Mouse (Mus musculus): ENCODE results near the gene Sox3.

The Sox3 gene

DNA sequence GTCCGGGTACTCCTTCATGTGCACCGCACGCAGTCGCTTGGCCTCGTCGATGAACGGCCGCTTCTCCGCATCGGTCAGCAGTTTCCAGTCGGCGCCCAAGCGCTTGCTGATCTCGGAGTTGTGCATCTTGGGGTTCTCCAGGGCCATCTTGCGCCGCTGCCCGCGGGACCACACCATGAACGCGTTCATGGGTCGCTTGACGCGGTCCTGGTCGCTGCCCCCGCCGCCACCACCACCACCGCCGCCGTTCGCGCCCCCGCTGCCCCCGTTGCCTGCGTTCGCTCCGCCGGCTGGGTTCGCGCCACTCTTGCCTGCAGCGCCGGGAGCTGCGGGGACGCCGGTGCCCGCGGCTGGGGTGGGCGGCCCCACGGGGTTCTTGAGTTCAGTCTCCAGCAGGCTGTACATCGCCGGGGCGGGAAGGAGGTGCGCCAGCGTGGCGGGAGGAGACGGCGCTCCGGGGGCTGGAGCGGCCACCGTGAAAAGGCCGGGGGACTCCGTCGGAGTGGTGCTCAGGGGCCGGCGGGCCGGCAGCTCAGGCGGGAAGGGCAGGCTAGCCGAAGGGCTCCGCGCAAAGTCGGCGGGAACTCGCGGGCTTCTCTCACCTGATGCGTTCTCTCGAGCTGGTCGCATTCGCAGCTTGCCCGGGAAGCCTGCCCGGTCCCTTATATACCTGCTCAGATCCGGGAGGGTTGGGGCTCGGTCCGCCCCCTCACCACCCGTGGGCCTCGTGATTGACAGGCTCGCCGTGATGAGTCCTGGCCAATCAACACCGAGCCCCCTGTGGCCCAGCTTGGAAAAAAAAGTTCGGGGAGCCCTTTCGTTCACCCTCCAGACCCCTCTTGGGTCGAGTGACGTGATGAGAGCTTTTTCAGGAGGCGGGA lies at the start of gene Sox3:
Sox3 (minus strand) TSS at position 630 of the 881 bp plus-strand sequence.
- no peak for DNase-seq (ENCODE audit: low spot score in 2 of 2)

DNA sequence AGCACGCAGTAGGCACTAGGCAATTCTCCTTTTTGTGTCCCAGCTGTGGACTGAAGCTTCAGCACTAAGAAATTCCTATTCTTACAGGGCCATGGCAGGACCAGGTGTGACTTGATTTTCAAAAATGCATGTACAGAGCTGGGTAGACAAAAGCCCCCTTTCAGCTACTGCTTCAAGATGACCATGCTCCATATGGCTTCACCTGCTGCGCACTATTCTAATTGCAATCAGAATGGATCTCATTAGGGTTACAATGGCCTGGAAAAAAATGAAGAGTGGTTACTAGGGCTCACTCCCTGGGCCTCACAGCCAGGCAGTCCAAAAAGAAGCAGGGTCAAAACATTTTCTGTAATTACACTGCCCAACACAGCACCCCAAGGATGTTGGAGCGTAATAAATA lies 47.0 kb upstream of the Sox3 start:
- no peak for DNase-seq (ENCODE audit: low spot score in 2 of 2)

DNA sequence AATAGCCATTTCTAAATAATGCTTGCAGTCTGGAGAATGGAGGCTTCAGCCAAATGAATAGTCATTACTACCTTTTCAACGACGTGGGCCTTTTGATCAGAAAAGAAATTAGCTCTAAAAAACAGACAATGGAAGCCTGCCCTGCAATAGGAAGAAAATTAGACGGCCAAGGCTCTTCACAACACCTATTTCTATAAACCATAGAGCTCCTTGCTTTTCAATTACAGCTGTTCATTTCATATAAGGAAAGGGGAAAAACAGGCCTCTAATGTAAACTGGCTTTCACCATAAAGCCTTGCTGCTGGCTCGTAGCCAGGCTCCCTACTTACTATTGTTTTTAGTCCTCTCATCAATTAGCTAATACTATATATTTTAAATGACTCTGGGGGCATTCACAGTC lies 6.3 kb upstream of the Sox3 start:
- DNase-seq (ENCODE audit: low spot score in 2 of 2), result no peak

DNA sequence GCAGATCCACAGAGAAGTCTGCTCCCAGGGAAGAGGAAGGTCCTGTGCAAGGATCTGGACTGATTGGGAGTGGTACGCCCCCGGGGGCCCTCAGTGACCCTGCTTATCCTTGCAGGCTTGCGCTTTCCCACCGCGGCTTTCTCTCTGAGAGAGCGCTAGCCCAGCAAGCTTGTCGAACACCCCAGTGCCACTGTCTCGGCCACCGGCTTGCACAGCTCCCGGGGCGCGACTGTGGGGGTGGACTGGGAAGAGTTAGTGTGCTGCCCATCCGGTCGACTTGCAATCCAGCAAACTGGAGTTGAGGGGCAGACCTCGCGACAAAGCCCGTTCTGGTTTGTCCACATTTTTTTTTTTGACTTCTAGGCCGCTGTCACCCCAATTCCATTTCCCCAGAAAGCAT lies 5.4 kb upstream of the Sox3 start:
- DNase-seq (ENCODE audit: low spot score in 2 of 2), result no peak

DNA sequence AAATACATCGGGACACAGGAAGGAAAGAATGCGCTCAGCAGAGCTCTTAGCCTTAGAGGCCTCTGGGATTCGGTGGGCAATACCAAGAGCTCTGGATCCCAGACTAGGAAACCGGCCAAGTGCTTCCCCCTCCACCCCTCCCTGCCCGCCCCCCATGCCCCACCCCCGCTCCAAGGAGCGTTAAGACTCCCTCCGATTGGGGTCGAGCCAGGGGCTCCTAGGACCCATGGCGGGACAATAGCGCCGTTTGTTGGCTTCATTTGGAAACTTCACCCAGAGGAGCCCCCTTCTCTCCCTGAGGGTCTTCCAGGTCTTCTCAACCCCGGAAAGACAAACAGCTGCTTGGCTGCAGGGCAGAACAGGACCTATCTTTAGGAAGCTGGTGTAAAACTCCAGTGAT lies 3.1 kb upstream of the Sox3 start:
- DNase-seq (ENCODE audit: low spot score in 2 of 2), result no peak

DNA sequence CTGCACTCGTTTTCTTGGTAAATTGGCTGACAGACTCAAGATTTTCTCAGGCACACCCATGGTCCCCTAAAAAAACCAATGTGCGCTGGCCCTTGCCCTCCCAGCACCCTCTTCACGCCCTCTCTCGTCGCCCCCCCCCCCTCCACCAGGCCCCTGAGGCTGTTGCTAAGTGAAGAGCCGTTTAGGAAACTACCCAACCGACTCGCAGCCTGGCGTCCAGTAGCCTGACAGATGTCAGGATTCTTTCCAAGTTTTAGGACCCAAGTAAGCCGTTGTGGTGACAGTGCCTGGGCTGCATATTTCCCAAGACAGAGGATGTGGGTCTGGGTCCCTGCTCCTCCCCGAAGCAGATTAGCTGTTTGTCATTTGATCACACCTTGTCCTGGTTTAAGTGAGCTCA lies 2.2 kb upstream of the Sox3 start:
- DNase-seq (ENCODE audit: low spot score in 2 of 2), result no peak

DNA sequence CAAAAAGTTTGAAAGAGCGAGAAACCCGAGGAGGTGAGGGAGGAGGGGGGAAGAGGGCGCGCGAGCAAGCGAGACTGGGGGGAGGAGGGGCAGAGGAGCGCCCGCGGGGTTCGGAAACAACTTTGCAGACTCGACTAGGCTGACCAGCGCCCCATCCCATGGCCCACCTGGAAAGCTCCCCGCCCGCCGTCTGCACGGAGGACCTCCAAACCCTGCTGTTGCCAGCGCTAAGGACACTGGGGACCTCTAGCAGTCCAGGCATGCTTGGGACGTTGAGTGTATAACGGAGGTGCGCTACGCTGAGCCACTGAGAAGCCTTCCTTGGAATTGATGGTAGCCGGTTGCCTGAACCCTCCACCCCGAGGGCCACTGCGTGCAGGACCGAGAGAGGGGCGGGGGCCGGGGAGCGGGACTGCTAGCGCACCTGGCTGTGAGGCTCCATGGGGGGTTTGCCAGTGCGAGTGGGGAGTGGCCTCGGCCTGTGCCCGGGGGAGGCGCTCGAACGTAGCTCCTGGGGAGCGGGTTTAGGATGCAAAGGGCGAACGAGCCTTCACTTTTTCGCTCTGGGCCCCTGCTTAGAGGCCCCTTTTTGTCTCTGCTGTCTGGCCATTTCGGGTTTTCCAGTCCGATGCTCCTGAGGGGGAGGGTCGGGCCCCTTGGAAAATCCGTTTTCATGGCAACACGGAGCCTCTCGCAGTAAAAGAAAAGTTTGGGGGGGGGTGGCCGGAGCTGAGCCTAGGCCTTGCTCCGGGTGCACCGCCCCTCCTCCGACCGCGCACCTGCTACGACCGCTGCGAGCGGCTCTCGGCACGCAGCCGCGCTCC lies 702 bp upstream of the Sox3 start:
- no peak for DNase-seq (ENCODE audit: low spot score in 2 of 2)

DNA sequence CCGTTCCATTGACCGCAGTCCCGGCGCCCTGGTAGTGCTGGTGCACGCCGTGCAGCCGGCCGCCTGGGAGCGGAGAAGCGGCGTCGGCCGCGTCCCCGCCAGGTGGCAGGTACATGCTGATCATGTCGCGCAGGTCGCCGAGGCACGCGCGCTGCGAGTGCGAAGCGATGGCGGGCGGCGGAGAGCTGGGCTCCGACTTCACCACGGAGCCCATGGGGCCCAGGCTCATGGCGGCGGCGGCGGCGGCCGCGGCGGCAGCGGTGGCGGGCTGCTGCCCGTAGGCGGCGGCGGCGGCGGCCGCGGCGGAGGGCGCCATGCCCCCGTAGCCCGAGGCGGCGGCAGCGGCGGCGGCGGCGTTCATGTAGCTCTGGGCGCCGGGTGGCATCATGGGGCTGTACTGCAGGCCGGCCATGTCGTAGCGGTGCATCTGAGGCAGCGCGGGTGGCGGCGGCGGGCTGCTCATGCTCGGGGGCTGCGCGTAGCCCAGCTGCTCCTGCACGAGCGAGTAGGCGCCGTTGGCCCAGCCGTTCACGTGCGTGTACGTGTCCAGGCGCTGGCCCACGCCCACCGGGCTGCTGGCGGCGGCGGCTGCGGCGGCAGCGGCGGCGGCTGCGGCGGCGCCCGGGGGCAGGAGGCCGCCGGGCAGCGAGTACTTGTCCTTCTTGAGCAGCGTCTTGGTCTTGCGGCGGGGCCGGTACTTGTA lies 981 bp downstream of the Sox3 start:
- no peak for DNase-seq (ENCODE audit: low spot score in 2 of 2)

DNA sequence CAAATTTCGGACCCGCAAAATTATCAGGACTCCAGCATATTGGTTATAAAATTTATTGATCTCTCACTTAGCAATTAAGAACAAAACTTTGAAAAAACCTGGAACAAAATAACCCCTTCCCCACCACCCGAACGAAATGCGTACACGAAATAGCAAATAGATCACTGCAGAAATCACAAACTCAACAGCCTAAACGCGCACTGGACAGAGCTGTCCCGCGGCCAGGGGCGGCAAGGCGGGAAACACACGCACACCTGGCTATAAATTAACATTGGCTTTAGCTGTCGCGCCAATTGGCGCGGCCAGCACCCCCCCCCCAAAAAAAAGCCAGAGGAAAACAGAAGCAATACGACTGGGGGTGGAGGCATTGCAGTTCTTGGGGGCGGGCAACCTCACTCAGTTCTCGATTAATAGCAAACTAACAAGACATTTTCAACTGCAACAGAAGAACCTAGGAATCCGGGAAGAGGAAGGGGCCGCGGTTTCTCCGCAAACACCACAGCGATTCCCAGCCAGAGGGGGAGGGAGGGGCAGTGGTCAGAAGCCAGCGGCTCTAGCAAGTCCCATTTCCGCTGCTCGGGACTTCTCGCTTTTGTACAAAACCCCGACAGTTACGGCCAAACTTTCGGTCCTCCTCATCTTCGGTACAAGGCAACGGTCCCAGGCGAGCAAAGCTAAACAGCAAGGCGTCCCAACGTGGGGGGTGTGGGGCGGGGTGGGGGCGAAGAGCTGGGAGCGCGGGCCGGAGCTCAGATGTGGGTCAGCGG lies 1.7 kb downstream of the Sox3 start:
- DNase-seq (ENCODE audit: low spot score in 2 of 2), result no peak

DNA sequence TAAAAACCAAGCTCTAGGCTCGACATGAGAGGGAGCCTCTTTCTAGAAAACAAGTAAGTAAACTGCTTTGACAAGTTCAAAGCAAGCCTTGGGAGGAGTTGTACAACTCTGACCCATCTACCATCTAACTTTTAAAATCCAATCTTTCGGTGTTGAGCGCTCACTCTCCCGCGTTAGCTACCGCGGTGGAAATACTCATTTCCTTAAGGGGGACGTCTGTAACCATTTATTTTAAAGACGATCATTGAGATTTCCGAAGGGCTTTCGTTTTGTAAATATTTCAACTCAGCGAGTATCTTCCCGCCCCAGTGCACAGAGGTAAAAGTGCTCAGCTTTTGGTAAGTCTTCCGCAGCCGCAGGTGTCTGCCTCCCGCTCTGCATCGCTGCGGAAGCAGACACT lies 2.6 kb downstream of the Sox3 start:
- DNase-seq (ENCODE audit: low spot score in 2 of 2), result no peak

DNA sequence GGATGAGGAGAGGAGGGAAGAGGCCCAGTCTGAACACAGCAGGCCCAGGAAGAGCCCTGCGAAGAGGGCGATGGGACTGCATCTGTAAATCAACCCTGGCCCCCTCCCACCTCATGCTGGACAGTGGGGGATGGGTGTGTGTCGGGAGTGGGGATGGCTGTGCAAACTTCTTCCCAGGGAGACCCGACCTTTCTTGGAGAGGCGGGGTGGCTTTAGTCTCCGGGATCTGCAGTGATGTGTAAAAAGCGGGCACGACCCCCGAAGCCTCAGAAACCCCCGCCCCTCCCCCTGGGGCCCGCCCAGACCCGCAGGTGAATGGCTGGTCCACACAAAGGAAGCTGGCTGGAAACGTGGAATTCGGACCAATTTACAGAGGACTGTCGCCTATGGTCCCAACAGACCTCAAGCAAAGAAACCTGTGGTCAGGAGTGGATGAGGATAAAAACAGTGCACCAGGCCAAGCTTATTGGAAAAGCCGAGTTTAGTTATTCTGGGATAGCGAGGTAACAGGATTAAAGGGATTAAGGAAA lies 3.2 kb downstream of the Sox3 start:
- DNase-seq (ENCODE audit: low spot score in 2 of 2), result no peak

Data from urinary bladder, postnatal 36 days (tissue).